Mouse (Mus musculus): ENCODE data around the gene Tns1.

Tns1 gene

DNA sequence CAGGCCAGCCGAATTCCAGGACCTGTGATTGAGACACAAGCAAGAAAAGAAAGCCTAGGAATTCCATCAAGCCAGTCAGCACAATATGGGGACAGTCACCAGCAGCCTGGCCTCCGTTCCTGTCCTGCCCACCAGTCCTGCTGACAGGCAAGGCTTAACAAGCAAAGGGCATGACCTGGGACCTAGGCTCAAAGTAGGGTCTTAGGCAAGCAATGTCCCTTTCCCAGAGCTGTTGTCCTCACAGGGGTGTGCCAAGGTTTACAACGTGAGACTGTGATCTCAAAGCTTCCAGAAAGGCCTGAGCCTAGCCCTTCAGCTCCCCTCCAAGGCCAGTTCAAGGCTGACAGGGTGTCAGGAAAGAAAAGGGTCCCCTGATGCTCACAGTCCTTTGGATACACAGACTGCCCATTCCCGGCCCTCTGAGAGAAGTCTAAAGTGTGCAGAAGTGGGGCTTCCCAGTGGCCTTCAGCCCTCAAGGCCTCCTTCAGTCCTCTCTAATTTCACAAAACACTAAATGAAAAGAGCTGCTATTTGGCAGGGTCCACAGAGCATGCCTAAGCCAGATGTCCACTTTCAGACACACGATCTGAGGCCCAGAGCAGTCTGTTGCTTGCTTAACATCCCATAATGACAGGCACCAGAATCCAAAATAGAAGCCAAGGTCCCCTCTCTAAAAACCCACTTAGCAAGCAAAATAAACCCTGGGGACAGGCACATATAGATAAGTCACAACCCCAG lies 131.9 kb downstream of the Tns1 start:
- no peak for DNase-seq (ENCODE audit: low read depth, low spot score)

GRCm38 (mm10) chr1:73991226-73991625 lies 133.0 kb downstream of the Tns1 start:
- peak; percentile 83 for DNase-seq (ENCODE audit: low read depth, low spot score)

DNA sequence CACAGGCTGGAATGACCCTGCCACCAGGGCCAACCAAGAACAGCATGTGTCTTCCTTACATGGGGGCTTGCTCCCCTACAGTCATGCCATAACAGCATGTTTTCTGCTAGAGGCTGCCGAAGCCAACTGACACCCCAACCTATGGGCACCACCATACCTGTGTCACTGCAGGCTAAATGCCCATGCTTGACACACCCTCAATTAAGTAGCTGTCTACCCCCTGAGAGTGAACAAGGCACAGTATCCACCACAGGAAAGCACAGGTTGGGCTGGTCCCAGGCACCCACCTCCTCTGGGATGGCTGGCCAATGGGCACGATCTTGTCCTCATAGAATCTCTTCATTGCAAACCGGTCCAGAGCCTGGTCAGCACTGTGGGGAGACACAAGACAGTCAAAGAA lies 134.2 kb downstream of the Tns1 start:
- DNase-seq (ENCODE audit: low read depth, low spot score), result no peak

GRCm38 (mm10) chr1:73987705-73988201 lies 136.5 kb downstream of the Tns1 start:
- no peak for DNase-seq (ENCODE audit: low read depth, low spot score)

GRCm38 (mm10) chr1:73986268-73987045 lies 137.8 kb downstream of the Tns1 start:
- DNase-seq (ENCODE audit: low read depth, low spot score), result peak; percentile 83

- no peak for DNase-seq (ENCODE audit: low read depth, low spot score)
Observed at GRCm38 (mm10) chr1:73985611-73986010, 138.6 kb downstream of the Tns1 start.

DNA sequence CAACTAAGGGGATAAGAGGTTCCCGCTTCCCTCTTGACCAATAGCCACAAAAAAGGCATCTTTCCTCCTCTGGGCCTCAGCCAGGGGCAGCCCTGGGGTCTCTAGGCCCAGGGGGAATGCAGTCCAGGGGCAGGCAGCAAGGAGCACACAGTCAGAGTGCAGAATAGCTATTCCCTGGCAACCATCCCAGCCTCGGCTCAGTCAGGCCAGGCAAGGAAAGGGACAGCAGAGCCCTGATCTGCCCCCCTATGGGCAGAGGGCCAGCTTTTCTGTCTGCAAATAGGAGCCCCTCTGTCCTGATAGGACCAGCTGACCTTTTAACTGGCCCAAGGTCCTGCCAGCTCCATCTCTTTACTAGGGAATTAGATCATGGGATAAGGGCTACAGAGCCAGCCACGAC lies 145.0 kb downstream of the Tns1 start:
- peak; percentile 81 for DNase-seq (ENCODE audit: low read depth, low spot score)

- DNase-seq (ENCODE audit: low read depth, low spot score), result no peak
Observed at GRCm38 (mm10) chr1:73978576-73978975, 145.7 kb downstream of the Tns1 start.

GRCm38 (mm10) chr1:73973992-73974391 lies 150.3 kb downstream of the Tns1 start:
- DNase-seq (ENCODE audit: low read depth, low spot score), result no peak

DNA sequence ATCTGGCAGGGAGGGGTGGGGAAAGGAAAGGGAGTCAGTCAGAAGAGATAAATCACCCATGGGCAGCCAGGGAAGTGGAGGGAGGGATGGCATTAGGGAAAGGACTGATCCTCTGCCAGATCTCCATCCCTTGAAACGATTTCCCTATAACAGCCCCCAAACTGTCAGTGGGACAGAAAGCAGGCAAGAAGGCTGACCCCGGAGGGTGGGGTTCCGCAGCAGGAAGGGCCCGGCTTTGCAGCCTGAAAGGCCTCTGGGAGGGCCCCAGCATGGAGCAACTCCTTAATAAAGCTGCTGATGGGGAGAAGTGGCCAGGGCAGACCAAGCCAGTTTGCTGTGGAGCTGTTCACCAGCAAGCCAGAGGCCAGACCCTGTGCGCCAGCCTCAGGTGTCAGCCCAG lies 151.5 kb downstream of the Tns1 start:
- DNase-seq (ENCODE audit: low read depth, low spot score), result no peak

DNA sequence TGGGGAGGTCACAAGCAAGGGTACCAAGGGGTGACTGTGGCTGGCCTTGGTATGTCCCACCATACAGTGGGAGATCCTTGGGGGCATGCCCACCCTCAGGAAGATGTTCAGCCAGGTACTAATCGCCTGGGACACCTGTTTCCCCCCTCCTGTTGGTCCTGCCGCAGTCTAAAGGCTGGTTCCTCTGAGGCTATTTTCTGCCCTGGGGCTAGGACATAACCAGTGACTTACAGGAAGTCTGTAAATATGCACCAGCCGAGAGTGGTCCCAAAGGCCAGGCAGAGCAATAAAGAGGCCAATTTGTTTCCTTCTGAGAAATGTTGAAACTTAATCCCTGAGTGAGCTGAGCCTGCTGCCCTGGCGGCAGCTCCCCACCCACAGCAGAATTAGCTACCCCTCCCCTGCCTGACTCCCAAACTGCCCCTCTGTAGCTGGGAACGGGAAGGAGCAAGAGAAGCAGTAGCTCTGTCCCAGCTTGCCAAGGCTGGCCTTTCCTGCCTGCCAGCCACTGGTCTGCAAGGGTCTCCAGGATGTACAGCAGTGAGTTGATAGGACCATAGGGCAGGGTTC lies 154.0 kb downstream of the Tns1 start:
- DNase-seq (ENCODE audit: low read depth, low spot score), result no peak

GRCm38 (mm10) chr1:73968712-73969511 lies 155.3 kb downstream of the Tns1 start:
- no peak for DNase-seq (ENCODE audit: low read depth, low spot score)

DNA sequence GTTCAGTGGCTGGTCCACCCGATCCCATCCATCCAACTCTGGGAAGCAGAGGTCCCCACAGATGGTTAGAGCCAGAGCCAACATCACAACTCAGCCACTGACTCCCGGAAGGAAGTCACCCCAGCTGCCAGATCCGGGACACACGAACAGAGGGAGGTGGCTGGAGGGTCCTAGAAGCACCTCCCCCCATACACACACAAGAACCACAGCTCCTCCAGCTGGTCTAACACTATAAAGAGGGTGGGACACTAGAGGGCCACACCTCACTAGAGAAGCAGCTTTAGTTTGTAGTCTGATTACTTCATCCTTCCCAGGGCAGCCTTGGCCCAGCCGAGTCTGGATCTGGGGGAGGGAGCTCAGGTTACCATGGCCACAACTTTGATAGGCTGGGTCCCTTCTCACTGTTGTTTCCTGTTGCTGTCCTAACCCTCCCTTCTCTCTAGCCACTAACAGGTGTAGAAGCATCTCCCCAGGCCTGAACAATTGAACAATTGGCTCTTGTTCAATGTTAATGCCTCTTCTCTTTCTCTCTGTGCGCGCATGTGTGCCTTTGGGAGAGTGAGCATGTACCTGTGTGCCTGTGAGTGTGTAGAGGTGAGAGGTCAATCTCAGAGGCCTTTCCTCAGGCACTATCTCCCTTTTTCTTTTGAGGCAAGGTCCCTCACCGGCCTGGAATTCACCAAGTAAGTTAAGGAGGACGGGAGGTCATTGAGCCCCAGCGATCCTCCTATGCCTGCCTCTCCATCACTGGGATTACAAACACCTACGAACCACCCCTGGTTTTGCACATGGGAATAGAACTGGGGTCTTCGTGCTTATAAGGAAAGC lies 157.6 kb downstream of the Tns1 start:
- no peak for DNase-seq (ENCODE audit: low read depth, low spot score)

DNA sequence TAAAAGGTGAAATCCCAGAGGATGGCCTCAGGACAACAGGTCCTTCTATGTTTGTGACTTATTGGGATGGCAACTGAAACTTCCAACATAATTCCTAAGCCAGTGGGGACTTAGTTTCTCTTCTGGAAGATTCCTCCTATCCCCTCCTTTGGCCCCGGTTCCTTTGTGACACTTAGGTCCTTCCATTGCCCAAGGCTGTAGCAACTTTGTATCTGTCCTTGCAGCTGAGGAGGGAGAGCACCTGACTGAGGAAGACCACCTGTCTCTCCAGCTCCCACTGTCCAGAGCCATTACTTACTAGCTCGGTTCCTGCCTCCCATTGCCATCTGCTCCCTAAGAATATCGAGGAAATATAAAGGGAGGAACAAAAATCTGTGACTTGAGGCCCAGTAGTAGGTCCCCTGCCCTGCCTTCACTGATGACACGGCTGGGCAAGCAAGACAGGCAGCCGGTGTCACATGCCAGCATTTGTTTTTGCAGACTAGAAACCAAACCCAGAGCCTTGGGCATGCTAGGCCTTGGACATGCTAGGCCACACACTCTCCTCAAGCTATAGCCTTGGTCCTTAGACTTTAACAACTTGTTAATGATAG lies 160.0 kb downstream of the Tns1 start:
- DNase-seq (ENCODE audit: low read depth, low spot score), result no peak

GRCm38 (mm10) chr1:73963626-73964025 lies 160.6 kb downstream of the Tns1 start:
- DNase-seq (ENCODE audit: low read depth, low spot score), result no peak

DNA sequence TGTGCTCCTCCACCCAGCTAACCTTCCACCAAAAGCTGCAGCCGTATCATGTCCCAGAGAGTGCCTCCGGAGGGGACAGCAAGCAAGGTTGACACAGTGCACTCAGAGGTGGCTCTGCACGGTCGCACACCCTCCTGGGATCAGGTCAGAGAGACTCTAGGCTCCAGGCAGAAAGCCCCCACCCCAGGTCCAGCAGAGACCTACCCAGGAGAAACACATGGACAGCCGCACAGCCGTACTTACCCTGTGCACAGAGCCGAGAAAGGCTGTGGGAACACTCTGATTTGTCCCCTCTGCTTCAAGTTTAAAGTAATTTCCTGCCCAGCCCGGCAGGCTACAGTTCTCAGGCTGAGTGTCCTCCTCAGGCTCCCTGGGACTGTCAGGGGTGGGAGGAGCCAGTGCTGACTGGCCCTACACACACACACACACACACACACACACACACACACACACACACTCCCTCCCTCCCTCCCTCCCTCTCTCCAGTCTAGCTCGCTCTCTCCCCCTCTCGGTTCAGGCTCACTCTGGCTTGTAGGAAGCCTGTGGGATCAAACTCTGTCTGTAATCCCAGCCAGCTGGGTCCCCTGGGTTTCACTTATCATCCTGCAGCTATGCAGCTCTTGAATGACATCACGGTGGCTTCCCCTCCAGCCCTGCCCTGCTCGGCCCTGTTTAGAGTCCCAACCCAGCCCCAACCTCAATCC lies 161.4 kb downstream of the Tns1 start:
- peak; percentile 85 for DNase-seq (ENCODE audit: low read depth, low spot score)

- no peak for DNase-seq (ENCODE audit: low read depth, low spot score)
Observed at GRCm38 (mm10) chr1:73962049-73962448, 162.2 kb downstream of the Tns1 start.

DNA sequence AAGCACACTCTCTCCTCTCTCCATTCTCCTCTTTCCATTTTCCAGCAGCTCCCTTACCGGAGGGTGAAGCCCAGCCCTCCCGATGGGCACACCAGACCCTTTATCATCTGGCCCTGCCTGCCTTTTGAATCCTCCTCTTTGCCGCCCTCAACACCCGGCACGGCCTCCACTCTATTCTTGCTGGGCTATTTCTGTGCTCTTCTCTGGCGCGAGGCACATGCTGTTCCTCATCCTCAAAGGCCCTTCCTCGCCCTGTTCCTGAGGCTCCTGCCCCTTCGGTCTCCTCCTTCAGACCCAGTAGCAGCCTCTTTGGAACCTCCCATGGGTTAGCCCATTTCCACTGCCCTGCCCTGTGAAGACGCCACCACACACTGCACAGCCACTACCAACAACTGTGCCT lies 164.5 kb downstream of the Tns1 start:
- DNase-seq (ENCODE audit: low read depth, low spot score), result no peak

GRCm38 (mm10) chr1:73959344-73959743 lies 164.9 kb downstream of the Tns1 start:
- no peak for DNase-seq (ENCODE audit: low read depth, low spot score)

Measured in brain, adult 2 months (tissue).